Mouse (Mus musculus): ENCODE results near the gene Gpx4.
"Not testable (repeated sequence)": the region's sequence is repeated elsewhere in the genome, so short reads cannot be mapped to it uniquely, and the experiment has no call there.

Gene Gpx4

GRCm38 (mm10) chr10:80050244-80050643 lies 3.3 kb downstream of the Gpx4 start:
- DNase-seq (ENCODE audit: low read depth, low spot score) = peak; percentile 62

DNA sequence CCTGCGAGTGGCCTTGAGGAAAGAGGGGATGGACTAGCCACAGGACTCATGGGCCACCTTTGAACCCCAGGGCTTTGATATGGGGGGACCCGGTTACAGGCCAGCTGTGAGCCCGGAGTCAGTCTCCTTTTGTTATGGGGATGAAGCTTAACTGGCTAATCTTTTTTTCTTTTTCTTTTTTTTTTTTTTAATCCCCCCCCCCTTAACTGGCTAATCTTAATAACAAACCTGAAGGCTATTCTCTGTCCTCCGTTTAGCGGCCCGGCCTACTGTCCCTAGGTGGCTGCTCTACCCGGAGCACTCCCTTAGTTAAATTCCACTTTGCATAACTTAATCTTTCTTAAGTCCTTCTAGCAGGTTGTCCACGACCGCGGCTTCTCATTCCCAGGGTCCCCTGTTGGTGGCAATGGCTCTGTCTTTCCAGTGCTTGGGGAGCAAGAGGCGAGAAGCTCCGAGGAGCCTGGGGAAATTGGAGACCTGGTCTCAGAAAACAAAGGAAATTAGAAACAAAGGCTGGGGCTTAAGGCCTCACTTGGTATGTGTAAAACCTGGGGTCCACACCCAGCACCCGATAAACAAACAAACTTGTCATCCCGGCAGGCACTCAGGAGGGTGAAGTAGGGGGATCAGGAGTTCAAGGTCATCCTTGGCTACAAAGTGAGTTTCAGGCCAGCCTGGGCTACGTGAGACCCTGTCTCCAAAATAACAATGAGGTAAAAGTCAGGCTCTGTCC lies 4.1 kb downstream of the Gpx4 start:
- DNase-seq (ENCODE audit: low read depth, low spot score) = peak; percentile 87

DNA sequence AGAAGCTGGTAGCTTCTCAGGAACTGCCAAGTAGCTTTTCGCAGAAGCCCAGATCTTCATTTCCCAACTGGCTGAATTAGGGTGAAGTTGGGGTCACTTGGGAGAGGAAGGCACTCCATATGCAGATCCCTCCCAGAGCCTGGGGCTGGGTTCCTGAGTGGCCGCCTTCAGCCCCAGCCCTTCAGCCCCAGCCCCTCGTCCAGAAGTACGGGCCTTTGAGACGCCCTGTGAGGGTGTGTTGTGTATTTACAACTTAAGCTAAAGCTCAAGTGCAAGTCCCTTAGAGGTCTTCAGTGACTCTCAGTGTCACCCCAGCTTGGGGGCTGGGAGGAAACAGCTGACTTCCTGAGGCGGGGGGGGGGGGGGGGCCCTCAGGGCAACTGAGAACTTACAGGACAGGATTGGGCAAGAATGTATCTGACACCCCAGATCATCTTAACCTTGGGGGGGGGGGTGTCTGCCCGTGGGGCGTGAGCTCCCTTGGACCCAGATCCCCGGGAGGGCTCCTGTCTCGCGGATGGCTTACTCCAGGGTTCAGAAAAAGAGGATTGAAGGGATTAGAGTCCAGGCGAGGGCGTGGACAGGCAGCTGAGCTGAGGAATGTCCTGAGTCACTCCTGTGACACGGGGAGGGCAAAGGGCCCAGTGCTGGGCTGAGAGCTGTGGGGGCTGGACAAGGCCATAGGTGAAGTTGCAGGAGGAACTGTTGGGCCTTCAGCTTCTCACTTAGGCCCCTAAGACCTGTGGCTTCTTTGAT lies 4.8 kb downstream of the Gpx4 start:
- peak; percentile 84 for DNase-seq (ENCODE audit: low read depth, low spot score)

GRCm38 (mm10) chr10:80052374-80052764 lies 5.4 kb downstream of the Gpx4 start:
- DNase-seq (ENCODE audit: low read depth, low spot score) = no peak

GRCm38 (mm10) chr10:80053259-80053780 lies 6.4 kb downstream of the Gpx4 start:
- peak; percentile 100 for DNase-seq (ENCODE audit: low read depth, low spot score)

GRCm38 (mm10) chr10:80053831-80054815 lies 7.2 kb downstream of the Gpx4 start:
- peak; percentile 68 for DNase-seq (ENCODE audit: low read depth, low spot score)

DNA sequence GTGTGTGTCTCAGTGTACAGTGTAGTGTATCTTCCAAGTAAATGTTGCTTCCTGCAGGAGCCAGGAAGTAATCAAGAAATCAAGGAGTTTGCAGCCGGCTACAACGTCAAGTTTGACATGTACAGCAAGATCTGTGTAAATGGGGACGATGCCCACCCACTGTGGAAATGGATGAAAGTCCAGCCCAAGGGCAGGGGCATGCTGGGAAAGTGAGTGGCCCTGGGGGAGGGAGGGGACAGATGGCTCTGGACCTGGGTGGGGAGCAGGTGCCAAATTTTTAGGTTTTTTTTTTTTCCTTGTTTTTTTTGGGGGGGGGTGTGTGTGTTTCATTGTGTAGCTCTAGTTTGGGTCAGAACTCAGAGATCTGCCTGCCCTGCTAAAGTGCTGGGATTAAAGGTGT lies 7.9 kb downstream of the Gpx4 start:
- not testable (repeated sequence) for DNase-seq (ENCODE audit: low read depth, low spot score)

DNA sequence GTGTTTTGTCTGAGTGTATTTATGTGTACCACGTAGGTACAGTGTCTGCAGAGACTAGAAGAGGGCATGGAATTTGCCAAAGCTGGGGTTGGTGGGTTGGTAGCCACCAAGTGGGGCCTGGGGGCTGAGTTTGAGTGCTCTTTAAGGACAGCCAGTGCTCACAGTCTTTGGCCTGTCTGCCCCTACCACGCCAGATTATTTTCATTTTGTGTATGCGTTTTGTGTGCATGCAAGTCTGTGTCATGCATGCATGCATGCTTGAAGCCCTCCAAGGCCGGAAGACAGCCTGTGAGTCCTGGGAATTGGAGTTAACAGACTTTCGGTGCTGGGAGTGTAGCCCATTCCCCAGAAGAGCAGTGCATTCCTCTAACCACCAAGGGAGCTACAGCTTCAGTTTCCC lies 8.4 kb downstream of the Gpx4 start:
- no peak for DNase-seq (ENCODE audit: low read depth, low spot score)

- DNase-seq (ENCODE audit: low read depth, low spot score) = no peak
These were observed 8.9 kb downstream of the Gpx4 start for GRCm38 (mm10) chr10:80055891-80056290.

GRCm38 (mm10) chr10:80056506-80056905 lies 9.5 kb downstream of the Gpx4 start:
- DNase-seq (ENCODE audit: low read depth, low spot score) = no peak

GRCm38 (mm10) chr10:80056976-80057682 lies 10.2 kb downstream of the Gpx4 start:
- no peak for DNase-seq (ENCODE audit: low read depth, low spot score)

DNA sequence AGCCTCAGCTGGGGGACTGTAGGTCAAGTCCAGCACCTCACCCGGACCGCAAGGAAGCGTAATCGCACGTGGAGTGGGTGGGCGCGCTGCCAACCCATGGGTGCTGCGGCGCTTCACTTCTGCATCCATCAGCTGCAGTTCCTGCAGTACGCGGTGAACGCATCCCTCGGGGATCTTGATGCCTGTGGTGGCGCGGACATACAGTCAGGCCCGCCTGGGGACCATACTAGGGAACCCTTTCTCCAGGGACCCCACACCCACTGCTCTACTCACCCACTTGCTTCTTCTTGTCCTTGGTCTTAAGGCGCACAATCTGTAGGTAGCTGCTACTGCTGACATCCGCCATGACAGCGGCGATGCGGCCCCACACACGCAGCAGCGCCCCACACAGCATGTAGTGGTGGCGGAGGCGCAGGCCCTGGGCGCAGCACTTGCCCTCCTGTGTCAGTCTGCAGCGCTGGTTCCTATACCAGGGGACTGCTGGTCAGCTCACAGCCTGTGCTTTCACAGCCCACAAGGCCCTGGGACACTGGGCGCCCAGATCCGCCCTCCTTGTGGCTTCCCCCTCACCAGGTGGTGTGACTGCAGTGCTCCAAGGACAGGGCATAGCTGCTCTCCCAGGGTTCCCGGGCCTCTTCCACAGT lies 10.8 kb downstream of the Gpx4 start:
- no peak for DNase-seq (ENCODE audit: low read depth, low spot score)

GRCm38 (mm10) chr10:80063104-80063503 lies 16.1 kb downstream of the Gpx4 start:
- DNase-seq (ENCODE audit: low read depth, low spot score) = no peak

GRCm38 (mm10) chr10:80063877-80064650 lies 17.1 kb downstream of the Gpx4 start:
- peak; percentile 62 for DNase-seq (ENCODE audit: low read depth, low spot score)

GRCm38 (mm10) chr10:80069251-80069650 lies 22.3 kb downstream of the Gpx4 start:
- no peak for DNase-seq (ENCODE audit: low read depth, low spot score)

DNA sequence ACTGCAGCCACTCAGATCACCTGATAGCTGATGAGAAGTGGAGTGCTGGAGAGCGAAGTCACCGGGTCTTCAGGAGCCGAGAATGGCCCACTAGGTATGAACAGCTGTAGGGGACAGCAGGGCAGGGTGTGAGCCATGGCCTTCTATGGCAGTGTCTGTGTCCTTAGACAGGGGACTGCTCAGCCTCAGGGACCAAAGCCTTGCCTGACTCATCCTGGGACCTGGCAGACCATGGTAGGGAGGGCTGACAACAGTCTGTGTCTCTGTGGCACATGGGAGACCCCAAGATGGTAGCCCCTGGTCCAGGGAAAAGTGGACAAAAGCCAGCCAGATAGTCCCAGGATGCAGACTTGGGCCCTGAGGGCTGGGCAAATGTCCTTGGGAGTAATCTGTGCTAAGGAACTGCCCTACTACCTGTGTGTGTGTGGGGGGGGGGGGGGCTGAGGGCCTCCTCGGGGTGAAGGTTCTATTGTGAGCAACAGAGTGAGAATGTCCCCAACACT lies 23.0 kb downstream of the Gpx4 start:
- no peak for DNase-seq (ENCODE audit: low read depth, low spot score)

DNA sequence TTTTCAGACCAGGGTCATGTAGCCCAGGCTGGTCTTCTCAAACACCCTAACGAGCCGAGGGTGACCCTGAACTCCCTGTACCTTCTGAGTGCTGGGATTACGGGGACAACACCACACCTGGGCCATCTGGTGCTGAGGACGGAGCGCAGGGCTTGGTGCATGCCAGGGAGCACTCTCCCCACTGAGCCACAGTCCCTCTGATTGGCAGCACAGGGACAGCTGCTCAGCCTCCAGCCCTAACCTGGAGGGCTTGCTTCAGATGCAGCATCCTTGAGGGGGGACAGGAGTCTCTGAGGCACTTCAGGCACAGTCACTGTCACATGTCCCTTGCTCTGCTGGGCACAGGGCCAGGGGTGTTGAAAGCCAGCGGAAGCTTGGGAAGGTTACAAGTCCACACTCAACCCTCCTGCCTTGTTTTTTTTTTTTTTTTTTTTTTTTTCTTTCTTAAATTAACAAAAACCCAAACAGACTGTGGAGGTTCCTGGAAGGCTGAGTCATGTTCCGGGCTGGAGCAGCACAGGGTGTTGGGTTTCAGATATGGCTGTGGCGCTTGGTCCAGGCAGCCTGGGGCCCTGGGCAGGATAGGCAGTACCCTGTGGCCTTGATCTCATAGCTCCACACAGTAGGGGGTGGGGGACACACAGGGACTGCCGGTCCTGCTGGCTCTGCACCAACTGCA lies 24.0 kb downstream of the Gpx4 start:
- no peak for DNase-seq (ENCODE audit: low read depth, low spot score)

DNA sequence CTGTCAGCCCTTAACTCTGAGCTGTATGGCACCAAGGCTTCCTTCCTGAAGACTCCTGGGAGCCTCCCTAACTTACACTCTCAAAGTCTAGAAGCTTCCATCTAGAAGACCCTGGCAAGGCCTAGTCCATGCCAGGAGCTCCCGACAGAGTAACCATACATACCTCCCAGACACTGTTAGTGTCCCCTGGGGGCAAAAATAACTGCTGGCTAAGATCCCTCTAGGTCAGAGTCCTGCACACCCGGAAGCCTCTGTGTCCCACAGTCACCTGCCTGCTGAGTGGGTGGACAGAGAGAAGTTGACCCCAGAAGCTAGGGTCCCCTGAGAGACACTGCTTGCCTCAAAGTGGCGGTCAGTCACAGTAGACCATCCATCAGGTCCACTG lies 24.5 kb downstream of the Gpx4 start:
- no peak for DNase-seq (ENCODE audit: low read depth, low spot score)
